Mouse (Mus musculus): ENCODE results near the gene Mif. TPM values are rescaled to one million over a fixed set of nuclear protein-coding genes. Genes with fewer than 3 reads are reported as not detected.
A peak's percentile ranks its signal among the peaks of the same experiment; 100 is the strongest.

Mif gene
- polyA plus RNA-seq, 1 experiment, result 1,693 TPM

- no peak for DNase-seq (ENCODE audit: low read depth)
- TF ChIP-seq POLR2A (IDR thresholded peaks at IDR 0.05; ENCODE audit: borderline replicate concordance, extremely low read depth, insufficient read depth, insufficient read length, poor library complexity, severe bottlenecking) (no peak), CTCF (IDR thresholded peaks at IDR 0.05; ENCODE audit: borderline replicate concordance, extremely low read depth, insufficient read depth, insufficient read length) (peak; percentile 6; the same call in 1 of the 2 replicates)
These were observed 41.4 kb downstream of the Mif start for GRCm38 (mm10) chr10:75818641-75819040.

Other genes starting within 250 kb of the Mif start
- 2.9 and 4.8 TPM in 2 replicates for gene Susd2, start 216.2 kb downstream of the Mif start, polyA plus RNA-seq (2012; rRNA removed)
- gene Cabin1, start 95.9 kb downstream of the Mif start, polyA plus RNA-seq (2012; rRNA removed), result 43.8 and 56.6 TPM in 2 replicates
- gene Ddt, start 86.8 kb downstream of the Mif start, polyA plus RNA-seq (2012; rRNA removed), result 55.9 and 69.3 TPM in 2 replicates
- not detected in 2 replicates for gene Gm20441, start 79.3 kb downstream of the Mif start, polyA plus RNA-seq (2012; rRNA removed)
- gene Gstt3, start 78.8 kb downstream of the Mif start, polyA plus RNA-seq (2012; rRNA removed), result 1.1 TPM in 2 replicates
- 11.5 and 13.4 TPM in 2 replicates for gene Gstt1, start 61.7 kb downstream of the Mif start, polyA plus RNA-seq (2012; rRNA removed)
- not detected in 2 replicates for gene Gstt4, start 37.7 kb downstream of the Mif start, polyA plus RNA-seq (2012; rRNA removed)
- gene Gstt2, start 22.8 kb downstream of the Mif start, polyA plus RNA-seq (2012; rRNA removed), result 7.7 and 9.2 TPM in 2 replicates
- gene Derl3, start 33.2 kb upstream of the Mif start, polyA plus RNA-seq (2012; rRNA removed), result 1.7 and 5.7 TPM in 2 replicates
- 129 and 165 TPM in 2 replicates for gene Smarcb1, start 61.4 kb upstream of the Mif start, polyA plus RNA-seq (2012; rRNA removed)
- 28.6 and 40.4 TPM in 2 replicates for gene Chchd10, start 72.9 kb upstream of the Mif start, polyA plus RNA-seq (2012; rRNA removed)
- gene Mmp11, start 76.3 kb upstream of the Mif start, polyA plus RNA-seq (2012; rRNA removed), result 28.8 and 38.5 TPM in 2 replicates
- 0.71 and 1.4 TPM in 2 replicates for gene Gm867, start 80.4 kb upstream of the Mif start, polyA plus RNA-seq (2012; rRNA removed)
- 0.16 TPM in 1 of 2 replicates, not detected in the other for gene Vpreb3, start 82.8 kb upstream of the Mif start, polyA plus RNA-seq (2012; rRNA removed)
- 0.05 TPM in 2 replicates for gene Gm5134, start 94.3 kb upstream of the Mif start, polyA plus RNA-seq (2012; rRNA removed)
- 10.8 and 12.3 TPM in 2 replicates for gene Zfp280b, start 172.4 kb upstream of the Mif start, polyA plus RNA-seq (2012; rRNA removed)